In the genomic region with DNA sequence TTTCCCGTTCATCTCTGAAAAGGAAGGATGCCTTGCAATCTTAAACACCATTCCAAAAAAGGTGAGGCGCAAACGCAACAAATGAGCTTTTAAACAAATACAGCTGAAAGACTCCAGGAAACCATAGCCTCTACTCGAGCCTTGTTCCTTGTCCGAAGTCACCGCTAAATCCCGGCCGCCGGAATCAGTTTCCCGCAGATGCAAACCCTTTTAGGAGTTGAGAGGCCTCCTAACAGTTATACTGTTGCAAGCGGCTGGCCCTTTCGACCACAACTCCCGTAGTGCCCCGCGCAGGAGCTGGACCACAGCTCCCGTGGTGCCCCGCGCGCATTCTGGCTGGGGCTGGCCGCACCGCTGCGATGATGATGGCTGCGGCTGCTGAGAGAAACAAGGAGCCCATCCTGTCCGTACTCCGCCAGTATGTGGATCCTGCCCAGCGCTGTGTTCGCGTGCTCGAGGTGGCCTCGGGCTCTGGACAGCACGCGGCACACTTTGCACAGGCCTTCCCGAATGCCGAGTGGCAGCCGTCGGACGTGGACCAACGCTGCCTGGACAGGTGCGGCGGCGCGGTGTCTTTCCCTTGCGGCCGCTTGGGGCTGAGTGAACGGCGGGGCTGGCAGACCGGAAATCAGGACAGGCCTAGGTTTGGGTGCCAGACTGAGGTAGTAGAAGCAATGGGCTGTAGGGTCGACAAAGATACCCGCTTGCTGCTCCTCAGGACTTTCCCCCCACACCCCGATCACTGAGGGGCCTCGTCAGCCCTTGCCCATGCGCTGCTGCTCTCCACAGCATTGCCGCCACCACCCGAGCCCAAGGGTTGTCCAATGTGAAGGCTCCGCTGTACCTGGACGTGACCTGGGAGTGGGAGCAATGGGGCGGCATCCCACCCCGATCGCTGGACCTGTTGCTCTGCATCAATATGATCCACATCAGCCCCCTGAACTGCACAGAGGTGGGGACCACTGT, we compare ENCODE assay signal across 8 mouse cellular contexts. TPM values are rescaled to one million over a fixed set of nuclear protein-coding genes. Genes with fewer than 3 reads are reported as not detected.
A peak's percentile ranks its signal among the peaks of the same experiment; 100 is the strongest.
DNase-seq lines count a peak whose midpoint lies in the region; ATAC-seq and TF ChIP-seq lines count a peak whose summit lies in the region.

No protein-coding gene starts in this region.

- H3K79me3 ChIP-seq in C2C12 (ENCODE audit: low read depth): no peaks in the 10 kb centered on the region

- peaks cover 8% of the 10 kb centered on the region for H3K79me2 ChIP-seq in C2C12 (ENCODE audit: control insufficient read depth, insufficient read depth)
- H3K79me2 ChIP-seq in liver, adult 2 months (ENCODE audit: control insufficient read depth, insufficient read depth, low read length): peaks cover 7% of the 10 kb centered on the region; the same call in 1 of the 2 replicates

- WGBS in heart, embryonic 12.5 days: 1% methylated on average over 59 of the region's 59 CpGs
- under 1% methylated on average over 59 of the region's 59 CpGs for WGBS in kidney, postnatal 0 days
- under 1% methylated on average over 59 of the region's 59 CpGs for WGBS in liver, adult 2 months

- H3K27ac ChIP-seq in heart, embryonic 12.5 days (ENCODE audit: poor library complexity, severe bottlenecking): peak overlapping the region; percentile 87
- peak overlapping the region; percentile 84 for H3K27ac ChIP-seq in kidney, postnatal 0 days
- H3K27ac ChIP-seq in liver, adult 2 months (replicated peaks; ENCODE audit: insufficient read depth, low read depth, low read length): peak overlapping the region; percentile 91

- peaks cover 4% of the 10 kb centered on the region for H3K36me3 ChIP-seq in C2C12 (ENCODE audit: control insufficient read depth, insufficient read depth)
- peaks cover 29% of the 10 kb centered on the region for H3K36me3 ChIP-seq in erythroblast, embryonic 14.5 days (ENCODE audit: control insufficient read depth)
- peaks cover 22% of the 10 kb centered on the region for H3K36me3 ChIP-seq in heart, embryonic 12.5 days
- 0 out of 2 replicates have a peak, but pooled peaks cover 11% of the 10 kb centered on the region for H3K36me3 ChIP-seq in kidney, postnatal 0 days (ENCODE audit: insufficient read depth, low read length)
- no peaks in the 10 kb centered on the region for H3K36me3 ChIP-seq in liver, adult 2 months (ENCODE audit: control insufficient read depth, insufficient read depth, low read length)

- peak overlapping the region; percentile 53 for H3K4me3 ChIP-seq in C2C12 (ENCODE audit: insufficient read depth, poor library complexity, severe bottlenecking)
- H3K4me3 ChIP-seq in erythroblast, embryonic 14.5 days (replicated peaks): peak overlapping the region; percentile 73
- H3K4me3 ChIP-seq in heart, embryonic 12.5 days: peak overlapping the region; percentile 88
- H3K4me3 ChIP-seq in kidney, postnatal 0 days (replicated peaks; ENCODE audit: low read depth, low read length): peak overlapping the region; percentile 54
- peak overlapping the region; percentile 81 for H3K4me3 ChIP-seq in liver, adult 2 months (ENCODE audit: insufficient read depth, low read depth, low read length)

- ATAC-seq in heart, embryonic 12.5 days (ENCODE audit: insufficient number of reproducible peaks, low FRiP score): peak; percentile 88
- ATAC-seq in kidney, postnatal 0 days (replicated peaks; ENCODE audit: low FRiP score, low read depth): peak; percentile 84
- peak; percentile 69 for ATAC-seq in monocyte, adult 5-6 weeks (replicated peaks; ENCODE audit: insufficient number of reproducible peaks, low FRiP score, low TSS enrichment, poor library complexity, severe bottlenecking)

- no peaks in the 10 kb centered on the region for H3K9me3 ChIP-seq in erythroblast, embryonic 14.5 days (ENCODE audit: control insufficient read depth, low read length)
- no peaks in the 10 kb centered on the region for H3K9me3 ChIP-seq in heart, embryonic 12.5 days (replicated peaks)
- no peaks in the 10 kb centered on the region for H3K9me3 ChIP-seq in kidney, postnatal 0 days (replicated peaks; ENCODE audit: low read length)

- H3ac ChIP-seq in C2C12 (ENCODE audit: control insufficient read depth, insufficient read length, low read depth): peak overlapping the region; percentile 78

- peak overlapping the region; percentile 83 for H3K9ac ChIP-seq in heart, embryonic 12.5 days
- peak overlapping the region; percentile 57 for H3K9ac ChIP-seq in kidney, postnatal 0 days (ENCODE audit: low read depth, low read length)
- peak overlapping the region; percentile 87 for H3K9ac ChIP-seq in liver, adult 2 months (ENCODE audit: low read depth, low read length)

- DNase-seq in brain, embryonic 18.5 days (ENCODE audit: low read depth, low spot score): peak; percentile 77
- peak; percentile 93 for DNase-seq in kidney, postnatal 0 days (ENCODE audit: low spot score)
- DNase-seq in liver, adult 2 months (ENCODE audit: extremely low read depth, low read depth, low spot score): peak; percentile 80
- peak; percentile 89 for DNase-seq in spleen, postnatal 36 days (ENCODE audit: low spot score in 2 of 2)

- H3K27me3 ChIP-seq in C2C12 (ENCODE audit: control insufficient read depth, insufficient read depth, insufficient read length): no peaks in the 10 kb centered on the region
- H3K27me3 ChIP-seq in erythroblast, embryonic 14.5 days (ENCODE audit: control insufficient read depth): no peaks in the 10 kb centered on the region
- H3K27me3 ChIP-seq in heart, embryonic 12.5 days (replicated peaks): no peaks in the 10 kb centered on the region
- no peaks in the 10 kb centered on the region for H3K27me3 ChIP-seq in kidney, postnatal 0 days (ENCODE audit: insufficient read depth, low read length)
- H3K27me3 ChIP-seq in liver, adult 2 months (ENCODE audit: control insufficient read depth, insufficient read depth, low read length): no peaks in the 10 kb centered on the region

- peak; percentile 88 for TF ChIP-seq POLR2A in liver, adult 2 months (IDR thresholded peaks at IDR 0.05; ENCODE audit: extremely low read depth, insufficient read depth, low read length)

- no peak for TF ChIP-seq CTCF in C2C12 (IDR thresholded peaks at IDR 0.05; ENCODE audit: control insufficient read depth, insufficient read depth, insufficient read length)
- no peak for TF ChIP-seq CTCF in kidney, postnatal 0 days (IDR thresholded peaks at IDR 0.05; ENCODE audit: low read depth)
- TF ChIP-seq CTCF in liver, adult 2 months (IDR thresholded peaks at IDR 0.05; ENCODE audit: low read depth, low read length): no peak; the same call in 1 of the 2 replicates

- H3K4me1 ChIP-seq in erythroblast, embryonic 14.5 days (ENCODE audit: control insufficient read depth): peaks cover 47% of the 10 kb centered on the region
- peaks cover 30% of the 10 kb centered on the region for H3K4me1 ChIP-seq in heart, embryonic 12.5 days (replicated peaks)
- peaks cover 17% of the 10 kb centered on the region for H3K4me1 ChIP-seq in kidney, postnatal 0 days (replicated peaks; ENCODE audit: insufficient read depth, low read length)
- peaks cover 11% of the 10 kb centered on the region for H3K4me1 ChIP-seq in liver, adult 2 months (ENCODE audit: control insufficient read depth, insufficient read depth, low read length)

- H3K4me2 ChIP-seq in heart, embryonic 12.5 days: peak overlapping the region; percentile 94
- peak overlapping the region; percentile 73 for H3K4me2 ChIP-seq in kidney, postnatal 0 days (ENCODE audit: low read length)

TF ChIP-seq in C2C12, 6 proteins besides CTCF, POLR2A, EP300 and RAD21 (continues in another document):
- TF ChIP-seq MYOD1 (IDR thresholded peaks at IDR 0.05; ENCODE audit: control insufficient read depth, insufficient read length, low read depth): peak; percentile 57
- no peak for TF ChIP-seq MYOG (IDR thresholded peaks at IDR 0.05; ENCODE audit: control insufficient read depth, extremely low read depth, insufficient read length)

RNA-seq across cellular contexts. Expression of gene Mettl26, which starts 0.6 kb away (rescaled TPM):
- polyA plus RNA-seq in C2C12 (2012; fragmentation: generic; extraction: Trizol): 25.0 TPM
- polyA plus RNA-seq in erythroblast, embryonic 14.5 days (2012): 6.4 and 8.3 TPM in 2 replicates
- 31.3 and 36.1 TPM in 2 replicates for polyA plus RNA-seq in heart, embryonic 12.5 days (2016; fragmentation: Nextera tagmentation; extraction: Ambion mirVana)
- 106 and 119 TPM in 2 replicates for polyA plus RNA-seq in kidney, postnatal 0 days (2015; fragmentation: Nextera tagmentation; extraction: Ambion mirVana)
- total RNA-seq in liver, adult 2 months (2014; rRNA removed): 129 and 131 TPM in 2 replicates
- 415 and 439 TPM in 2 replicates for polyA plus RNA-seq in liver, adult 2 months (2012; rRNA removed)
- total RNA-seq in monocyte, adult 5-6 weeks (2017): 1.3 to 10.0 TPM (median 7.0 TPM) in 3 replicates

RNA-seq across cellular contexts. Expression of gene Wfikkn1, which starts 5.2 kb away (rescaled TPM):
- 0.34 TPM for polyA plus RNA-seq in C2C12 (2012; fragmentation: generic; extraction: Trizol)
- 0.17 and 0.18 TPM in 2 replicates for polyA plus RNA-seq in erythroblast, embryonic 14.5 days (2012)
- polyA plus RNA-seq in heart, embryonic 12.5 days (2016; fragmentation: Nextera tagmentation; extraction: Ambion mirVana): 0.19 and 0.40 TPM in 2 replicates
- polyA plus RNA-seq in kidney, postnatal 0 days (2015; fragmentation: Nextera tagmentation; extraction: Ambion mirVana): 0.38 and 0.51 TPM in 2 replicates
- 0.07 and 0.09 TPM in 2 replicates for total RNA-seq in liver, adult 2 months (2014; rRNA removed)
- 0.24 and 0.92 TPM in 2 replicates for polyA plus RNA-seq in liver, adult 2 months (2012; rRNA removed)
- total RNA-seq in monocyte, adult 5-6 weeks (2017): 1.0 to 2.1 TPM (median 1.4 TPM) in 3 replicates

RNA-seq across cellular contexts. Expression of gene Mcrip2, which starts 6.9 kb away (rescaled TPM):
- 36.3 TPM for polyA plus RNA-seq in C2C12 (2012; fragmentation: generic; extraction: Trizol)
- polyA plus RNA-seq in erythroblast, embryonic 14.5 days (2012): 3.7 and 4.0 TPM in 2 replicates
- 160 and 161 TPM in 2 replicates for polyA plus RNA-seq in heart, embryonic 12.5 days (2016; fragmentation: Nextera tagmentation; extraction: Ambion mirVana)
- polyA plus RNA-seq in kidney, postnatal 0 days (2015; fragmentation: Nextera tagmentation; extraction: Ambion mirVana): 128 and 138 TPM in 2 replicates
- 26.1 and 36.0 TPM in 2 replicates for total RNA-seq in liver, adult 2 months (2014; rRNA removed)
- polyA plus RNA-seq in liver, adult 2 months (2012; rRNA removed): 139 and 141 TPM in 2 replicates
- total RNA-seq in monocyte, adult 5-6 weeks (2017): 1.1 to 5.7 TPM (median 1.6 TPM) in 3 replicates

RNA-seq across cellular contexts. Expression of gene Wdr90, which starts 14.2 kb away (rescaled TPM):
- 16.7 TPM for polyA plus RNA-seq in C2C12 (2012; fragmentation: generic; extraction: Trizol)
- 1.9 and 3.6 TPM in 2 replicates for polyA plus RNA-seq in erythroblast, embryonic 14.5 days (2012)
- polyA plus RNA-seq in heart, embryonic 12.5 days (2016; fragmentation: Nextera tagmentation; extraction: Ambion mirVana): 18.4 and 20.1 TPM in 2 replicates
- polyA plus RNA-seq in kidney, postnatal 0 days (2015; fragmentation: Nextera tagmentation; extraction: Ambion mirVana): 10.6 and 10.7 TPM in 2 replicates
- 2.7 and 3.3 TPM in 2 replicates for total RNA-seq in liver, adult 2 months (2014; rRNA removed)
- polyA plus RNA-seq in liver, adult 2 months (2012; rRNA removed): 9.0 and 14.1 TPM in 2 replicates
- 2.9 to 7.7 TPM (median 3.4 TPM) in 3 replicates for total RNA-seq in monocyte, adult 5-6 weeks (2017)

RNA-seq across cellular contexts. Expression of gene Rhot2, which starts 30.8 kb away (rescaled TPM):
- polyA plus RNA-seq in C2C12 (2012; fragmentation: generic; extraction: Trizol): 33.9 TPM
- polyA plus RNA-seq in erythroblast, embryonic 14.5 days (2012): 17.7 and 19.8 TPM in 2 replicates
- 24.0 and 24.9 TPM in 2 replicates for polyA plus RNA-seq in heart, embryonic 12.5 days (2016; fragmentation: Nextera tagmentation; extraction: Ambion mirVana)
- 21.1 and 22.4 TPM in 2 replicates for polyA plus RNA-seq in kidney, postnatal 0 days (2015; fragmentation: Nextera tagmentation; extraction: Ambion mirVana)
- 18.0 and 20.9 TPM in 2 replicates for total RNA-seq in liver, adult 2 months (2014; rRNA removed)
- 63.0 and 71.1 TPM in 2 replicates for polyA plus RNA-seq in liver, adult 2 months (2012; rRNA removed)
- 17.6 to 38.7 TPM (median 34.3 TPM) in 3 replicates for total RNA-seq in monocyte, adult 5-6 weeks (2017)

Comparison
In these comparisons a context has a peak if more than half of its experiments do, and no peak if none do; other contexts are left out.
1. Peak in every context shown above with its lines: DNase-seq, ATAC-seq, H3K4me3 ChIP-seq and H3K27ac ChIP-seq.